ENCODE assay signal across 18 mouse cellular contexts in the genomic region with DNA sequence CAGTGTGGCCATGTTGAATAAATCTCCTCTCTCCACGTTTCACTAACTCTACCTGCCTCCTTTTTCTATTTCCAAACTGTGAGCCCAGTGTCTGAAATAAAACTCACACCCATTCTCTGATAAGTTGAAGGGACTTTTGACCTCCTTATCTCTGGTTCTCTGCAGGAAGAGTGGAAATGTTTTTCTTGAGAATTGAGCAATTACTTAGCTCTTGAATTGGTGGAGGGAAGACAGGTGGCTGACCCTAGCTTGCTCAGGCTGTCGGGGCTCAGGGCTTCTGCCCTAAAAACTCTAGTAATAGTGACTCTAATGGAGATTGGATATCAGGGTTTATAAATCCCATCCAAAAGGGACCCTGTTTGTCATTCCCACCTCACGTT.
DNase-seq lines count a peak whose midpoint lies in the region; ATAC-seq and TF ChIP-seq lines count a peak whose summit lies in the region.
"Had no signal": no experiment of that assay in that cellular context is flagged by ENCODE, and none has a peak within 500 bp of the region (broad histone marks: within the 10 kb centered on the region; RNA-seq: fewer than 3 reads in every experiment).

No protein-coding gene starts in this region.

- no peaks in the 10 kb centered on the region for H3K9me3 ChIP-seq in lung, embryonic 14.5 days (ENCODE audit: low read depth, low read length)
- H3K9me3 ChIP-seq in intestine, embryonic 14.5 days (ENCODE audit: control insufficient read depth, low read length): no peaks in the 10 kb centered on the region
- no peaks in the 10 kb centered on the region for H3K9me3 ChIP-seq in stomach, embryonic 15.5 days
- H3K9me3 ChIP-seq: embryonic facial prominence, embryonic 15.5 days; hindbrain, embryonic 15.5 days; midbrain, embryonic 15.5 days had no signal

- no peak overlapping the region for H3K9ac ChIP-seq in lung, embryonic 14.5 days
- H3K9ac ChIP-seq in intestine, embryonic 14.5 days (ENCODE audit: low read length): no peak overlapping the region
- no peak overlapping the region for H3K9ac ChIP-seq in stomach, embryonic 15.5 days
- H3K9ac ChIP-seq: embryonic facial prominence, embryonic 15.5 days; hindbrain, embryonic 15.5 days; midbrain, embryonic 15.5 days had no signal

- no peak overlapping the region for H3K4me3 ChIP-seq in kidney, adult 2 months (ENCODE audit: insufficient read depth, low read depth, low read length)
- H3K4me3 ChIP-seq in lung, embryonic 14.5 days (ENCODE audit: low read depth, low read length): no peak overlapping the region
- H3K4me3 ChIP-seq in intestine, embryonic 14.5 days (ENCODE audit: low read depth, low read length): no peak overlapping the region
- no peak overlapping the region for H3K4me3 ChIP-seq in stomach, embryonic 15.5 days (replicated peaks)
- H3K4me3 ChIP-seq: embryonic facial prominence, embryonic 15.5 days; hindbrain, embryonic 15.5 days; midbrain, embryonic 15.5 days; myocyte had no signal

- WGBS in kidney, adult 2 months: 52% methylated on average over 3 of the region's 3 CpGs
- WGBS in lung, embryonic 14.5 days: 29% methylated on average over 3 of the region's 3 CpGs
- WGBS in intestine, embryonic 14.5 days: 46% methylated on average over 3 of the region's 3 CpGs
- WGBS in stomach, embryonic 15.5 days: 50% methylated on average over 3 of the region's 3 CpGs

- H3K4me1 ChIP-seq in kidney, adult 2 months (ENCODE audit: control insufficient read depth, insufficient read depth, low read length): peaks cover 74% of the 10 kb centered on the region
- peaks cover 44% of the 10 kb centered on the region for H3K4me1 ChIP-seq in lung, embryonic 14.5 days (ENCODE audit: insufficient read depth)
- peaks cover 20% of the 10 kb centered on the region; the same call in 1 of the 2 replicates for H3K4me1 ChIP-seq in intestine, embryonic 14.5 days (replicated peaks; ENCODE audit: control insufficient read depth, insufficient read depth, low read length)
- H3K4me1 ChIP-seq in stomach, embryonic 15.5 days: peaks cover 10% of the 10 kb centered on the region

- no peak for TF ChIP-seq POLR2A in kidney, adult 2 months (IDR thresholded peaks at IDR 0.05; ENCODE audit: low read depth, low read length)

- no peaks in the 10 kb centered on the region for H3K27me3 ChIP-seq in kidney, adult 2 months (replicated peaks; ENCODE audit: control insufficient read depth, insufficient read depth, low read length)
- no peaks in the 10 kb centered on the region for H3K27me3 ChIP-seq in lung, embryonic 14.5 days (ENCODE audit: insufficient read depth, low read length)
- no peaks in the 10 kb centered on the region for H3K27me3 ChIP-seq in intestine, embryonic 14.5 days (replicated peaks; ENCODE audit: control insufficient read depth, insufficient read depth, low read length)
- H3K27me3 ChIP-seq in stomach, embryonic 15.5 days (replicated peaks): no peaks in the 10 kb centered on the region
- H3K27me3 ChIP-seq: embryonic facial prominence, embryonic 15.5 days; hindbrain, embryonic 15.5 days; midbrain, embryonic 15.5 days had no signal

- no peaks in the 10 kb centered on the region; the same call in 1 of the 2 replicates for H3K36me3 ChIP-seq in kidney, adult 2 months (ENCODE audit: control insufficient read depth, insufficient read depth, low read length)
- H3K36me3 ChIP-seq in lung, embryonic 14.5 days (ENCODE audit: insufficient read depth): peaks cover 17% of the 10 kb centered on the region
- H3K36me3 ChIP-seq in intestine, embryonic 14.5 days (ENCODE audit: control insufficient read depth, insufficient read depth, low read length): peaks cover under 1% of the 10 kb centered on the region; the same call in 1 of the 2 replicates
- no peaks in the 10 kb centered on the region for H3K36me3 ChIP-seq in stomach, embryonic 15.5 days
- H3K36me3 ChIP-seq: hindbrain, embryonic 15.5 days; midbrain, embryonic 15.5 days had no signal

- H3K4me2 ChIP-seq in lung, embryonic 14.5 days: peak overlapping the region; percentile 16
- peak overlapping the region; percentile 20; the same call in 1 of the 2 replicates for H3K4me2 ChIP-seq in intestine, embryonic 14.5 days (ENCODE audit: low read length)
- no peak overlapping the region for H3K4me2 ChIP-seq in stomach, embryonic 15.5 days
- H3K4me2 ChIP-seq: embryonic facial prominence, embryonic 15.5 days; hindbrain, embryonic 15.5 days; midbrain, embryonic 15.5 days had no signal

- peak; percentile 1 for DNase-seq in kidney, adult 2 months
- DNase-seq in kidney, postnatal 14 days: no peak
- DNase-seq in lung, embryonic 14.5 days: no peak
- no peak for DNase-seq in lung, postnatal 14 days
- no peak for DNase-seq in intestine, embryonic 14.5 days (ENCODE audit: low spot score)
- DNase-seq in spleen, postnatal 14 days (ENCODE audit: low spot score in 2 of 2): no peak
- no peak for DNase-seq in thymus, adult 18-20 months
- DNase-seq: cerebellum, adult 2 months; cerebellum, postnatal 36 days; heart, adult 18-20 months; lung, adult 2 months; spleen, adult 18-20 months; thymus, postnatal 25 days had no signal

- no peak for TF ChIP-seq CTCF in kidney, adult 2 months (conservative IDR thresholded peaks at IDR 0.05; ENCODE audit: insufficient read depth, insufficient read length, low read depth, low read length)
- no peak for TF ChIP-seq CTCF in lung, embryonic 14.5 days (IDR thresholded peaks at IDR 0.05; ENCODE audit: low read depth)

- ATAC-seq in lung, embryonic 14.5 days (ENCODE audit: insufficient read depth): no peak
- ATAC-seq in intestine, embryonic 14.5 days (replicated peaks; ENCODE audit: low FRiP score, low TSS enrichment, low read depth): peak; percentile 18; the same call in 1 of the 2 replicates
- ATAC-seq in stomach, embryonic 15.5 days (ENCODE audit: insufficient read depth, low FRiP score, low read depth): no peak
- ATAC-seq: midbrain, embryonic 15.5 days had no signal

- H3K27ac ChIP-seq in kidney, adult 2 months (ENCODE audit: insufficient read depth, low read depth, low read length): peak overlapping the region; percentile 92
- peak overlapping the region; percentile 68; the same call in 1 of the 2 replicates for H3K27ac ChIP-seq in lung, embryonic 14.5 days (ENCODE audit: low read depth)
- peak overlapping the region; percentile 27; the same call in 1 of the 2 replicates for H3K27ac ChIP-seq in intestine, embryonic 14.5 days (ENCODE audit: low read depth)
- H3K27ac ChIP-seq in stomach, embryonic 15.5 days: peak overlapping the region; percentile 67
- H3K27ac ChIP-seq: embryonic facial prominence, embryonic 15.5 days; hindbrain, embryonic 15.5 days; midbrain, embryonic 15.5 days had no signal

Comparison
In these comparisons a context has a peak if more than half of its experiments do, and no peak if none do; other contexts are left out.
1. H3K27ac ChIP-seq: peak in every context shown above with its lines; median percentile 92 in kidney, adult 2 months; 68 in lung, embryonic 14.5 days; 67 in stomach, embryonic 15.5 days; 27 in intestine, embryonic 14.5 days.